Mouse (Mus musculus): ENCODE measurements around the gene Prom2. TPM values are rescaled to one million over a fixed set of nuclear protein-coding genes. Genes with fewer than 3 reads are reported as not detected.
A peak's percentile ranks its signal among the peaks of the same experiment; 100 is the strongest.

Gene Prom2
- polyA plus RNA-seq, 1 experiment from 2014 or later = 0.77 TPM

GRCm38 (mm10) chr2:127548342-127549074 lies 7.2 kb upstream of the Prom2 start:
- no peak for ATAC-seq (ENCODE audit: low FRiP score)
- H3K27ac ChIP-seq = no peak overlapping the region
- H3K9me3 ChIP-seq (replicated peaks) = no peaks in the 10 kb centered on the region
- H3K4me2 ChIP-seq (replicated peaks) = no peak overlapping the region
- no peak overlapping the region for H3K4me3 ChIP-seq
- no peaks in the 10 kb centered on the region for H3K4me1 ChIP-seq
- H3K36me3 ChIP-seq = no peaks in the 10 kb centered on the region
- no peak overlapping the region for H3K9ac ChIP-seq
- H3K27me3 ChIP-seq = peaks cover 2% of the 10 kb centered on the region
- WGBS = 81% methylated on average over 5 of the region's 5 CpGs

GRCm38 (mm10) chr2:127541697-127542096 lies 430 bp upstream of the Prom2 start:
- ATAC-seq (ENCODE audit: low FRiP score) = no peak
- Histone ChIP-seq H3K4me3 (no peak overlapping the region), H3K27me3 (peaks cover 60% of the 10 kb centered on the region), H3K9ac (no peak overlapping the region), H3K27ac (no peak overlapping the region), H3K4me2 (replicated peaks) (no peak overlapping the region), H3K36me3 (no peaks in the 10 kb centered on the region), H3K9me3 (replicated peaks) (no peaks in the 10 kb centered on the region), H3K4me1 (peaks cover 5% of the 10 kb centered on the region; the same call in 1 of the 2 replicates)
- 80% methylated on average over 2 of the region's 2 CpGs for WGBS

GRCm38 (mm10) chr2:127539494-127539893 lies 1.8 kb downstream of the Prom2 start:
- H3K27ac ChIP-seq = no peak overlapping the region
- H3K4me3 ChIP-seq = no peak overlapping the region
- 28% methylated on average over 4 of the region's 4 CpGs for WGBS
- no peaks in the 10 kb centered on the region for H3K9me3 ChIP-seq (replicated peaks)
- H3K27me3 ChIP-seq = peaks cover 60% of the 10 kb centered on the region
- ATAC-seq (ENCODE audit: low FRiP score) = no peak
- no peaks in the 10 kb centered on the region for H3K36me3 ChIP-seq
- H3K4me1 ChIP-seq = peaks cover 5% of the 10 kb centered on the region; the same call in 1 of the 2 replicates
- no peak overlapping the region for H3K9ac ChIP-seq
- no peak overlapping the region for H3K4me2 ChIP-seq (replicated peaks)

GRCm38 (mm10) chr2:127537548-127537947 lies 3.7 kb downstream of the Prom2 start:
- no peak for ATAC-seq (ENCODE audit: low FRiP score)
- Histone ChIP-seq H3K4me3 (no peak overlapping the region), H3K36me3 (no peaks in the 10 kb centered on the region), H3K9me3 (replicated peaks) (no peaks in the 10 kb centered on the region), H3K9ac (no peak overlapping the region), H3K27me3 (peaks cover 52% of the 10 kb centered on the region), H3K4me1 (peaks cover 5% of the 10 kb centered on the region; the same call in 1 of the 2 replicates), H3K4me2 (replicated peaks) (no peak overlapping the region), H3K27ac (no peak overlapping the region)
- 76% methylated on average over 3 of the region's 3 CpGs for WGBS

- no peaks in the 10 kb centered on the region for H3K4me1 ChIP-seq
- H3K4me3 ChIP-seq = no peak overlapping the region
- WGBS = 84% methylated on average over 9 of the region's 9 CpGs
- no peak for ATAC-seq (ENCODE audit: low FRiP score)
- no peak overlapping the region for H3K27ac ChIP-seq
- H3K9me3 ChIP-seq (replicated peaks) = no peaks in the 10 kb centered on the region
- H3K27me3 ChIP-seq = peaks cover 36% of the 10 kb centered on the region
- H3K4me2 ChIP-seq (replicated peaks) = no peak overlapping the region
- H3K9ac ChIP-seq = no peak overlapping the region
- H3K36me3 ChIP-seq = no peaks in the 10 kb centered on the region
Observed at GRCm38 (mm10) chr2:127535363-127535762, 5.9 kb downstream of the Prom2 start.

GRCm38 (mm10) chr2:127532379-127532778 lies 8.9 kb downstream of the Prom2 start:
- Histone ChIP-seq H3K27me3 (peaks cover 11% of the 10 kb centered on the region; the same call in 1 of the 2 replicates), H3K4me3 (no peak overlapping the region), H3K9me3 (replicated peaks) (no peaks in the 10 kb centered on the region), H3K27ac (no peak overlapping the region), H3K9ac (no peak overlapping the region), H3K4me1 (no peaks in the 10 kb centered on the region), H3K36me3 (no peaks in the 10 kb centered on the region), H3K4me2 (replicated peaks) (no peak overlapping the region)
- ATAC-seq (ENCODE audit: low FRiP score) = no peak
- WGBS = 10% methylated on average over 9 of the region's 9 CpGs

GRCm38 (mm10) chr2:127531592-127531991 lies 9.7 kb downstream of the Prom2 start:
- ATAC-seq (ENCODE audit: low FRiP score) = no peak
- Histone ChIP-seq H3K4me2 (replicated peaks) (no peak overlapping the region), H3K9ac (no peak overlapping the region), H3K27ac (no peak overlapping the region), H3K9me3 (replicated peaks) (no peaks in the 10 kb centered on the region), H3K36me3 (no peaks in the 10 kb centered on the region), H3K4me1 (no peaks in the 10 kb centered on the region), H3K4me3 (no peak overlapping the region), H3K27me3 (0 out of 2 replicates have a peak, but pooled peaks cover 9% of the 10 kb centered on the region)
- 95% methylated on average over 2 of the region's 2 CpGs for WGBS

- 73% methylated on average over 3 of the region's 3 CpGs for WGBS
- H3K4me3 ChIP-seq = no peak overlapping the region
- no peak overlapping the region for H3K4me2 ChIP-seq (replicated peaks)
- no peaks in the 10 kb centered on the region for H3K36me3 ChIP-seq
- H3K27ac ChIP-seq = no peak overlapping the region
- no peaks in the 10 kb centered on the region for H3K4me1 ChIP-seq
- H3K9me3 ChIP-seq (replicated peaks) = no peaks in the 10 kb centered on the region
- H3K9ac ChIP-seq = no peak overlapping the region
- ATAC-seq (ENCODE audit: low FRiP score) = no peak
- H3K27me3 ChIP-seq = 0 out of 2 replicates have a peak, but pooled peaks cover 9% of the 10 kb centered on the region
Observed at GRCm38 (mm10) chr2:127530418-127530817, 10.8 kb downstream of the Prom2 start.

- Histone ChIP-seq H3K27ac (no peak overlapping the region), H3K9me3 (replicated peaks) (no peaks in the 10 kb centered on the region), H3K36me3 (no peaks in the 10 kb centered on the region), H3K9ac (no peak overlapping the region), H3K4me2 (replicated peaks) (no peak overlapping the region), H3K4me3 (no peak overlapping the region), H3K4me1 (peaks cover 22% of the 10 kb centered on the region), H3K27me3 (no peaks in the 10 kb centered on the region)
- WGBS = 81% methylated on average over 3 of the region's 3 CpGs
- ATAC-seq (ENCODE audit: low FRiP score) = no peak
Observed at GRCm38 (mm10) chr2:127525004-127525775, 16.1 kb downstream of the Prom2 start.

- Histone ChIP-seq H3K4me2 (replicated peaks) (no peak overlapping the region), H3K27me3 (no peaks in the 10 kb centered on the region), H3K9me3 (replicated peaks) (no peaks in the 10 kb centered on the region), H3K4me1 (peaks cover 23% of the 10 kb centered on the region), H3K9ac (no peak overlapping the region), H3K27ac (no peak overlapping the region), H3K36me3 (no peaks in the 10 kb centered on the region), H3K4me3 (no peak overlapping the region)
- ATAC-seq (ENCODE audit: low FRiP score) = no peak
- 64% methylated on average over 7 of the region's 7 CpGs for WGBS
Observed at GRCm38 (mm10) chr2:127523950-127524729, 17.1 kb downstream of the Prom2 start.

GRCm38 (mm10) chr2:127522006-127522441 lies 19.2 kb downstream of the Prom2 start, which contains the start of gene Kcnip3:
TSS of gene Kcnip3 (minus strand) at chr2:127522094.
- Histone ChIP-seq H3K4me3 (peak within 1 kb of the TSS; percentile 34), H3K4me1 (peaks cover 29% of the 10 kb centered on the region), H3K27ac (peak within 1 kb of the TSS; percentile 71), H3K9me3 (replicated peaks) (no peaks in the 10 kb centered on the region), H3K36me3 (no peaks in the 10 kb centered on the region), H3K9ac (peak within 1 kb of the TSS; percentile 56), H3K4me2 (replicated peaks) (peak within 1 kb of the TSS; percentile 59), H3K27me3 (0 out of 2 replicates have a peak, but pooled peaks cover 4% of the 10 kb centered on the region)
- ATAC-seq (ENCODE audit: low FRiP score) = peak; percentile 87
- WGBS = 4% methylated on average over 10 of the region's 10 CpGs

Measured in hindbrain, embryonic 12.5 days (tissue).